Mouse (Mus musculus) neural tube, embryonic 10.5 days (tissue): ENCODE data around the gene Ten1.

Source experiments
- DNase-seq: peaks from one replicate; pipeline ENCODE4 v3.0.0-alpha.2; 2017; ENCODE audit warnings: low spot score; ENCODE audit errors: extremely low spot score

The Ten1 gene

DNA sequence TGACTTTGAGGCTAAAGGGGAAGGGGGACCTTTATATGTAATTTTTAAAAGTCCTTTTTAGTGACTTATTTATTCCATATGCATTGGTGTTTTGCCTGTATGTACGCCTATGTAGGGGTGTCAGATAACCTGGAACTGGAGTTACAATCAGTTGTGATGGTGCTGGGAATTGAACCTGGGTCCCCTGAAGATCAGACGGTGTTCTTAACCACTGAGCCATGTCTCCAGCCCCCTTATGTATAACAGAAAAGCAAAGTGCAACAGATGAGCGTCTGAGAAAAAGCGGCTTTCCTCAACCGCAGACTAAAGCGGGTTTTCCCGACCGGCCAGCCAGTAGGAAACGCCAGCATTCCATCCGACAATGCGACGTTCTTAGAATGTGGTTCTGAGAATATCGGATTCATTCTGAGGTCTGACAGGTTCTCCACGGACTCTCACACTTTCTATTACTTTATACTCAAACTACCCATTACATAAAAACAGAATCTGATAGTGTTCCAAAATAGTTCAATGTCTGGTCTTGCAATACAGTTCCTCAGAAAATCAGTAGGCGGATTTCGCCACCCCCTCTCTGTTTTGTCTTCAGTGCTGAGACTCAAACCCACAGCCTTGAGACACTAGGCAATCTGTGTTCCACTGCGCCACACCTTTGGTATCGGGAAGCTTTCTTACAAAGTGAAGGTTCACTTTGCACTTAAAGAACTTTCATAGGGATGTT lies 1.6 kb upstream of the Ten1 start:
- DNase-seq: no peak

DNA sequence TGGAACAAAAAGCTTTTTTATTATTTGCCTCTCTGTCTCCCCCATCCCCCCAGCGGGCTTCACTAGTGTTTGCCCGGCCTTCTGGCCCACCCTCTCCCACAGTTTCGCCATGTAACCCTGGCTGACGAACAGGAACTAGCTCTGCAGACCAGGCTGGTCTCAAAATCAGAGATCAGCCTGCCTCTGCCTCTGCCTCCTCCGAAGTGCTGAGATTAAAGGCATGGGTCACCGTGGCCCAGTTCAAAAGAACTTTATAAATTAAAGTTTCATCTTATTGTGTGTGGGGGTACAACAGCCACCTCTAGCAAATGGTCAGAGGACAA lies 1.1 kb upstream of the Ten1 start:
- DNase-seq: no peak

GRCm38 (mm10) chr11:116198132-116198531 lies 523 bp upstream of the Ten1 start:
- no peak for DNase-seq

GRCm38 (mm10) chr11:116201151-116201550 lies 2.5 kb downstream of the Ten1 start:
- DNase-seq: no peak

GRCm38 (mm10) chr11:116203150-116203549 lies 4.5 kb downstream of the Ten1 start:
- DNase-seq: no peak

DNA sequence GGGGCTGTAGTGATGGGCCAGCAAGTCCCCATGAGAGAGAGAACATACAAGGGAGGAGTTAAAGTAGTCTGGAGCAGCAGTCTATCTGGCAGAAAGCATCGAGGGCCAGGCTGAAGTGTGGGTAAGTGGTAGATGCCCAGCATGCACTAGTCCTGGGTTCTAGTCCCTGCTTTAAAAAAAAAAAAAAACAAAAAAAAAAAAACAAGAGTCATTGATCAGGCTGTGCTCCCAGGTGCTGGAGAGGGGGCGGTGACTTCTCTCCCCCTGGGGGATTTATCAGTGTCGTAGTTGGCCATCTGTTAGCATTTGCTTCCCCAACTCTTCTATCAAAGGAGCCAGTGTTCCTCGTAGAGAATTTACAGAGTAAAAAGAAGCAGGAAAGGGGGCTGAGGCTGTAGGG lies 8.0 kb downstream of the Ten1 start:
- DNase-seq: no peak

- DNase-seq: no peak
Measured at GRCm38 (mm10) chr11:116208660-116209059, 10.0 kb downstream of the Ten1 start.

DNA sequence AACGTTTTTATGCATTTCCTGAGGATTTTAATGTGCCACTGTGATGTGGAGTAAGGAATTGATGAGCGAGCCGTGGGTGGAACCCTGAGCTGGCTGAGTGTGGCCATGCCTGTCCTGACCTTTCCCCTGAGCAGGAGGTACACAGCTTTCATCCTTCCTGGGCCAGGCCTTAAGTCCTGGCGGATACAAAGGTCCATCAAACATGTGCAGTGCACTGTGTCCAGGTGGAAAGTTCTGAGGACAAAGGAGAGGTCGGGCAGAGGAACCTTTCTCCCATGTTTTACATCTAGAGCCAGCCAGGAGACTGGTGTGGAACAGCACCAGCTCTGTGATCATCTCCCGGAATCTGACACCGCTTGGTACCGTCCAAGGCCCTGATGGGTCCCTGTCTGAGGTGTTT lies 10.6 kb downstream of the Ten1 start:
- no peak for DNase-seq

DNA sequence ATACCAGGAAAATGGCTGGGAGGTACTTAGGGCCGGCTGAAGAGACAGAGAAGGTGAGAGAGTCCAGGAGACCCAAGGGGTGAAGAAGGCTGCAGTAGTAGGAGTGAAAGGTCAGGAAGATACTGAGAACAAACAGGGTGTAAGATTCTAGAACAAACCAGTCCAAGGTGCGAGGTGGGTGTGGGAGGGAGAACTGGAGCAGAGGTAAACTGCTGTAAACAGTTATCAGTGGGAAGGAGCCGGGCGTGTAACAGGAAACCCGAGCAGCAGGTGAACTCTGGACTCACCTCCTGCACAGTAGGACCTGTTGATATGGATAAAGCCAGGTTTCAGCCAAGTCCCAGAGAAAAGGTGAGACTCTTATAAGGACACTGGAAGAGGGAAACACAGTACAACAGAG lies 12.0 kb downstream of the Ten1 start:
- DNase-seq: no peak

DNA sequence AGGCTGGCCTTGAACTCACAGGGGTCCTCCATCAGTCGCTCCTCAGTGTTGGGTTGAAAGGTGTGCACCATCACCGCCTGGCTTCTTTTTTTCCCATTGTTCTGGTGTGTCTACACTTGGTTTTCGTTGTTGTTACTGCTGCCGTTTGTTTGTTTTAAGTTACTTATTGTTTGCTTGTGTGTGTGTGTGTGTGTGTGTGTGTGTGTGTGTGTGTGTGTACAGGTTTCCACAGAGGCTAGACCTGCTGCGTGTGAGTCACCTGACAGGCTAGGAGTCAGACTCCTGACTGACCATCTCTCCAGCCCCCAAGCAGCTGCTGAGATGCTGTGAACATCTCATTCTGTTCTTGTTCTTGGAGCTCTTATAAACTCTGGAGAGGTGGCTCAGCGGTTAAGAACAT lies 14.2 kb downstream of the Ten1 start:
- DNase-seq: no peak

DNA sequence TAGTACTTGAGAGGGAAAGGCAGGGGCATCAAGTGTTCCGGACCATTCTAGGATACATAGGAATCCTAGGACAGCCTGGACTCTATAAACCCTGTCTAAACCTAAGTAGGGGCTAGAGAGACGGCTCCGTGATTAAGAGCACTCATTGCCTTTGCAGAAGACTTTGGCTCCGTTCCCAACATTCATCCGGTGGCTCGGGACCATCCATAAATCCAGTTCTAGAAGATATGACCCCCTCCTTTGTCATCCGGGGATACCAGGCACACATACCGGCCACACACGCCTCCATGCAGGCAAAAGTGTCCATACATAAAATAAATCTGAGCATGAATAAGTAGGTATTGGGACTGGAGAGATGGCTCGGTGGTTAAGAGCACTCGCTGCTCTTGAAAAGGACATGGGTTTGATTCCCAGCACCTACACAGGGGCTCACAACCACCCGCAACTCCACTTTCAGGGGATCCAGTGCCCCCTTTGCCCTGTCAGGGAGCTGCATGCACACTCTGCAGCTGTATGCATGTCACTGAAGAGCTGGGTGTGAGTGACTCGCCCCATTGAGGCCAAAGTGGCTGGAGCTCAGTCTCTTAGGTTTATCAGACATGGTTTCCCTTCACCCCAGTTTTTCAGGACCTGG lies 15.3 kb downstream of the Ten1 start:
- no peak for DNase-seq

GRCm38 (mm10) chr11:116215181-116215580 lies 16.5 kb downstream of the Ten1 start:
- no peak for DNase-seq

GRCm38 (mm10) chr11:116215991-116216390 lies 17.3 kb downstream of the Ten1 start:
- no peak for DNase-seq

DNA sequence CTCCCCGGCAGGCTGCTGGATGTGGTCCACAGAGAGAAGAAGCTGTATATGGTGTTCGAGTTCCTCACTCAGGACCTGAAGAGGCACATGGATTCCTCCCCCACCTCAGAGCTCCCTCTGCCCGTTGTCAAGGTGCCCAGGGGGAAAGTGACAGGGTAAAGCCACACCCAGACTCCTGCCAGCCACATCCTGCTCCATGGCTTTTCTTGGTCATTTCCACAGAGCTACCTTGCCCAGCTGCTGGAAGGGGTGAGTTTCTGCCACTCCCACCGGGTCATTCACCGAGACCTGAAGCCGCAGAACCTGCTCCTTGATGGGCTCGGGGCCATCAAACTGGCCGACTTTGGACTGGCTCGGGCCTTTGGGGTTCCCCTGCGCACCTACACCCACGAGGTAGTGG lies 17.9 kb downstream of the Ten1 start:
- DNase-seq: no peak

- DNase-seq: no peak
Measured at GRCm38 (mm10) chr11:116218263-116218662, 19.6 kb downstream of the Ten1 start.

- DNase-seq: no peak
Measured at GRCm38 (mm10) chr11:116218737-116219400, 20.2 kb downstream of the Ten1 start.

DNA sequence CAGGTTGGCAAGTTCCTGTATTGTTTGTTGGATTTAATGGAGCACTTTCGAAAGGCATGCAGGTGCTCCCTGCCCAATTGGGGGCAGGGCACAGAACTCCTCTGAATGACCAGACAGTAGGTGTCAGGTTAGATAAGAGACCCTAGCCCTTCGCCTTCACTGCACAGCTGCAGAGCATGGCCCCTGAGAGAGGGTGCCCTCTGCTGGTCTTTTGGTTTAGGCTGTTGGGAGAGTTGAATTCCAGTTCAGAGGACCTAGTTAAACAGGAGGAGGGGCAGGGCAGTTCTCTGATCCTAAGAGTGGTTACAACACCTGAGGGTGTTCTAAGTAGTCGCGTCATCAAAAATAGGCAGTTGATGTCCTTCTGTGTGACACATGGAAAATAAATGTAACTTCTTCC lies 21.2 kb downstream of the Ten1 start:
- peak; percentile 60 for DNase-seq

DNA sequence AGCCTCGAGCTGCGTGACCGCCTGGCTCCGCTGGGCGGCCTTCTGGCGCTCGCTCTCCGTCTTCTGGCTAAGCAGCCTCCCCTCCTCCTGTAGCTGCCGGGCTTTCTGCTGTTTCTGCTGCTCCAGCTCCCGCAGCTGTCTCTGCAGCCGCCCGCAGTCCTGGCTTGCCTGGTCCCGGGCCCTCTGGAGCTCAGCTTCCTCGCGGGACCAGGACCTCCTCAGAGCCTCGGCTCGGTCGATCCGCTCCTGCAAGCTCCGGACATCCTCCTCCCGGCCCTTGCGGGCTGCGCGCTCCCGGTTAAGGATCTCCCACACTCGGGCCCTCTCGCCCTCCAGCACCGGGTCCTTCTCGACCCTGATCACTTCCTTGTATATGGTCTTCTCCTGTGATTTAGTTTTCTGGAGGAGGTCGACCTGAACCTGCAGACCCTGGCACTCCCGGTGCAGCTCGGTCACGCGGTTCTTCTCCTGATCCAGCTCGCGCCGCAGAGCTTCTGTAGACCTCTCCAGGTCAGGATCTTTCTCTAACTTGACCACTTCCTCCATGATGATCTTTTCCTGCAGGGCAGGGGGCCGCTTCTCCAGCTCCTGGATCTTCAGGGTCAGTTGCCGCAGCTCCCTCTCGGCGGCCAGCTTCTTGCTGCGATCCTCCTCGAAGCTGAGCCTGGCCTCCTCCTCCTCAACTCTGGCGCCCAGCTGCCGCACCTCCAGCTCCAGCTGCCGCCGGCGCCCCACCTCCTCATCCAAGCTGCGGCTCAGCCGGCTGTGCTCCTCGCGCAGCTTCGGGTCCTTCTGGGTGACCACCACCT lies 23.5 kb downstream of the Ten1 start:
- peak; percentile 67 for DNase-seq

DNA sequence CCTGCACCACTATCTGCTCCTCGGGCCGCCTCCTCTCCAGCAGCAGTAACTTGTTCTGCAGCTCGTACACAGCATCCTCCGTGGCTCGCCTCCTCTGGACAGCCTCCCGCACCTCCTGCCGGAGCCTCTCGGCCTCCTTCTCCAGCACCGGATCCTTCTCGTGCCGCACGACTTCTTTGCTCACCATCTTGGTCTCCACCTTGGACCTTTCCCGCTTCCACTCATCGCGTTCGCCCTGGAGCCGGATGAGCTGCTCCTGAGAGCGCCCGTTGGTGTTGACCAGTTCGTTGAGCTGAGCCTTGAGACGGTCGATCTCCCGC lies 24.0 kb downstream of the Ten1 start:
- no peak for DNase-seq

DNA sequence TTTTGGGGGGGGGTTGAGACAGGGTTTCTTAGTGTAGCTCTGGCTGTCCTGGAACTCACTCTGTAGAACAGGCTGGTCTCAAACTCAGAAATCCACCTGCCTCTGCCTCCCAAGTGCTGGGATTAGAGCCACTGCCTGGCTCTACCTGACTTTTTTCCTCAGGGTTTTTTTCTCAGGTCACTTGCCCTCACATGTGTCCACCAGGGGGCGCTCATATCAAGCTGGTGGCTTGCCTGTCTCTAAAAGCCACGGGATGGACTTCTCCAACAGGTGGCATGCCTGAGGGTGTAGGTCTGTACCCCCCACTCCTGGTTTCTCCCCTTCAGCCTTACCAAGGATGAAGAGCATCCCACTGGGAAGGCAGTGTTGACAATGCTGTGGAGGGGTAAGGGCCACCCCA lies 27.8 kb downstream of the Ten1 start:
- DNase-seq: peak; percentile 87

DNA sequence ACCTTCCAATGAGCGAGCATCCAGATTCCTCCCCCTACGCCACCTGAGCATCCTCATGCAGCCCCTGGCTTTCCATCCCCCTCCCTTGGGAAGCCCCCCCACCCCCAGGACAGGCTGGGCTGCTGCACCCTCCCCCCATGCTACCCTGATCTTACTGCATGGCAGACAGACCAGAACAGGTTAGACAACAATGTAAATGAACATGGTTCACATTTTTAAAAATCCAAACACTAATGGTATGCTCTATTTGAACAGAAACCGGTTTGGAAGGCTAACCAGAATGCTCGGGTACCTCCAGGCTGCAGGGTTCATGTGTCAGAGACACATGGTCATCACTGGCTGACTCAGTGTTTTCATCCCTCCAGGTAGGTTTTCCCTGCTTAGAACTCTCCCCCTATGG lies 30.0 kb downstream of the Ten1 start:
- no peak for DNase-seq

- no peak for DNase-seq
Measured at GRCm38 (mm10) chr11:116232427-116232826, 33.8 kb downstream of the Ten1 start.
